In the genomic region with DNA sequence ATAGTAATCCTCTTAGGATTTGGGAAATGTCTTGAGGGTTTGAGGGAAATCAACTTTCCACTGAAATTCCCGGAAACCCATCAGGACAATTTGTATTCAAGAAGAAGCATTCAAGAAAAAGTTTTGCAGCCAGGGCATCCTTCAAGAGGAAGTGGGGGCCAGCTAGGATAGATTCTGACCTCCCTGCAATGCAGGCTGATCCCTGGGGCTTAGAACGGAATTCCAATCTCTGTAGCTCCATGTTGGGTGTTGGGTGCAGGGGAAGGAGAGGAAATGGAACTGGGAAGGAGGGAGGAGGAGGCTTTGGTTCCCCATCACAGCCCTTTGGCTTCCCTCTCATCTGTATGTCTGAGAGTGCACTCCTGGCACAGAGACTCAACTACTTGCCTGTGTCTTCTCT, we compare ENCODE assay signal across 18 mouse cellular contexts.
DNase-seq lines count a peak whose midpoint lies in the region; TF ChIP-seq lines count a peak whose summit lies in the region.
"Had no signal": no experiment of that assay in that cellular context is flagged by ENCODE, and none has a peak within 500 bp of the region (broad histone marks: within the 10 kb centered on the region; RNA-seq: fewer than 3 reads in every experiment).

No protein-coding gene starts in this region.

- H3K4me3 ChIP-seq in heart, adult 2 months: no peak overlapping the region
- H3K4me3 ChIP-seq in brown adipose tissue, adult 24 weeks (ENCODE audit: insufficient read depth, low read depth, low read length): no peak overlapping the region
- H3K4me3 ChIP-seq: embryonic facial prominence, embryonic 13.5 days; forebrain, embryonic 12.5 days; heart, embryonic 12.5 days; hindbrain, embryonic 12.5 days had no signal

- TF ChIP-seq EP300 in heart, adult 2 months (IDR thresholded peaks at IDR 0.05; ENCODE audit: insufficient read depth, low read depth, low read length): no peak

- TF ChIP-seq POLR2A in heart, adult 2 months (IDR thresholded peaks at IDR 0.05; ENCODE audit: insufficient read depth, low read depth, low read length): no peak

- H3K79me2 ChIP-seq in heart, adult 2 months (replicated peaks; ENCODE audit: control insufficient read depth, insufficient read depth, low read length): no peaks in the 10 kb centered on the region

- TF ChIP-seq CTCF in heart, adult 2 months (IDR thresholded peaks at IDR 0.05): no peak

- DNase-seq in heart, adult 2 months: peak in 1 of 2 experiments; percentile 20
- no peak for DNase-seq in heart, adult 8-10 months (ENCODE audit: low spot score)
- DNase-seq in kidney, adult 9 months: peak; percentile 15
- DNase-seq in kidney, adult 18-20 months: no peak
- DNase-seq in yolk sac, embryonic 10.5 days (ENCODE audit: low spot score): peak; percentile 10
- DNase-seq: adrenal gland, postnatal 14 days; cerebellum, adult 18-20 months; cerebellum, adult 9-11 months; cerebellum, postnatal 36 days; gastrocnemius, postnatal 14 days; heart, postnatal 36 days had no signal

- H3K36me3 ChIP-seq in heart, adult 2 months (ENCODE audit: control insufficient read depth, insufficient read depth, low read length): no peaks in the 10 kb centered on the region
- H3K36me3 ChIP-seq: embryonic facial prominence, embryonic 13.5 days; forebrain, embryonic 12.5 days; heart, embryonic 12.5 days; hindbrain, embryonic 12.5 days had no signal

- intact Hi-C loops in heart, adult 2 months (cut with DNase I): no loop called here

- no peaks in the 10 kb centered on the region for H3K27me3 ChIP-seq in heart, adult 2 months (ENCODE audit: control insufficient read depth, insufficient read depth, low read length)
- H3K27me3 ChIP-seq: CH12.LX; embryonic facial prominence, embryonic 13.5 days; forebrain, embryonic 12.5 days; heart, embryonic 12.5 days; hindbrain, embryonic 12.5 days; Patski had no signal

- no peak overlapping the region for H3K9ac ChIP-seq in heart, adult 2 months (ENCODE audit: low read depth, low read length)
- H3K9ac ChIP-seq: embryonic facial prominence, embryonic 13.5 days; forebrain, embryonic 12.5 days; heart, embryonic 12.5 days; hindbrain, embryonic 12.5 days had no signal

- H3K4me1 ChIP-seq in heart, adult 2 months (ENCODE audit: control insufficient read depth, insufficient read depth, low read length): no peaks in the 10 kb centered on the region
- no peaks in the 10 kb centered on the region for H3K4me1 ChIP-seq in brown adipose tissue, adult 24 weeks (ENCODE audit: control insufficient read depth, insufficient read depth, insufficient read length, low read length)
- H3K4me1 ChIP-seq: embryonic facial prominence, embryonic 13.5 days; forebrain, embryonic 12.5 days; heart, embryonic 12.5 days; hindbrain, embryonic 12.5 days had no signal

- WGBS in heart, adult 2 months: 44% methylated on average over 2 of the region's 2 CpGs

- H3K27ac ChIP-seq in heart, adult 2 months: peak overlapping the region; percentile 21
- peak overlapping the region; percentile 46; the same call in 1 of the 2 replicates for H3K27ac ChIP-seq in brown adipose tissue, adult 24 weeks (replicated peaks; ENCODE audit: low read depth, low read length)
- H3K27ac ChIP-seq: embryonic facial prominence, embryonic 13.5 days; forebrain, embryonic 12.5 days; hindbrain, embryonic 12.5 days had no signal

Comparison
In these comparisons a context has a peak if more than half of its experiments do, and no peak if none do; other contexts are left out.
1. DNase-seq: peak in kidney, adult 9 months (single experiment) and yolk sac, embryonic 10.5 days (single experiment); none in heart, adult 8-10 months (single experiment) and kidney, adult 18-20 months (single experiment).